Mouse (Mus musculus): ENCODE results near the gene Atp8a1.
A peak's percentile ranks its signal among the peaks of the same experiment; 100 is the strongest.

Gene Atp8a1

DNA sequence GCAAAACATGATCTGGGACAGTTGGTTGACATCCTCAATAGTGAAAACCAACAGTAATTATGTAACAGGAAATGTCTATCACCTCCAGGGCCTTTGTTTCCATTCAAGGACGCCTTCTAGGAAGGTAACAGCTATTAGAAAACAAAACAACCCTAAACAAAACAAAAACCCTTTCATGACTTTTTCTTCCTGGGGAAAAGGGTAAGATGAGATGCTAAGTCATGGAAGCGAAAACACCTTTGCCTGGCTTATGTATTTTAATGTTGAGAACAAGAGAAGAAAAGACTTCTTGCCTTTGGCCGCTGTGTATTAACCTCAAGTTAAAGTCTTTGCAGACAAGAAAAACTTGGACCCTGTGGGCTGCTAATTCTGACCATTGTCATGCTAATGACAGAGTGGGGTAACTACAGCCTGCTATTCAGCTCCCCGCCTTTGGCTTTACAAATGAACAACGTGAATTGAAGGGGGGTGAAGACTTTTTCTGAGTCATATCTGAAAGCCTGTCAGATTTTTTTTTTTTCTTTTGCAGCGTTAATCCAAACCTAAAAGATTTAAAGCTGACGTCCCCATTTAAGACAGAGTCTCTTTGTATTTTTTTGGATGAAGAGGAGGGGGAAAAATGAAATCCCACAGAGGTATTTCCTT lies 214.0 kb downstream of the Atp8a1 start:
- DNase-seq (ENCODE audit: low spot score in 2 of 2) = no peak

DNA sequence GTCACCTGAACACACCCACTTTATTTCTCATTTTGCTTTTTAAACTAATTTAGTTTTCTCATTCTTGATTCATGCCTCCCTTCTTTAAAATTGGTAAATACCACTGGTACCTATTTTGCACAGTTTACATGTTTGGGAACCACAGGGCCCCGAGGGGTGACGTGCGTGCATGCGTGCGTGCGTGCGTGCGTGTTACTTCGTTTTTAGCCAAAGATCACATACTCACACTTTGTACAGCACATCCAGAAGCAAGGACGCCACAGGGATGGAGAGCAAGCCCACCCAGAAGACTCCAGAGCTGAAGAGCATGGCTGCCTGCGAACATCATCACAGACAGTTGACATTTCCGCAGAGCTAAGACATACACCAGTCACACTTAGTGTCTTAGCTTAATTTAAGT lies 216.0 kb downstream of the Atp8a1 start:
- no peak for DNase-seq (ENCODE audit: low spot score in 2 of 2)

GRCm38 (mm10) chr5:67629861-67630260 lies 217.4 kb downstream of the Atp8a1 start:
- no peak for DNase-seq (ENCODE audit: low spot score in 2 of 2)

DNA sequence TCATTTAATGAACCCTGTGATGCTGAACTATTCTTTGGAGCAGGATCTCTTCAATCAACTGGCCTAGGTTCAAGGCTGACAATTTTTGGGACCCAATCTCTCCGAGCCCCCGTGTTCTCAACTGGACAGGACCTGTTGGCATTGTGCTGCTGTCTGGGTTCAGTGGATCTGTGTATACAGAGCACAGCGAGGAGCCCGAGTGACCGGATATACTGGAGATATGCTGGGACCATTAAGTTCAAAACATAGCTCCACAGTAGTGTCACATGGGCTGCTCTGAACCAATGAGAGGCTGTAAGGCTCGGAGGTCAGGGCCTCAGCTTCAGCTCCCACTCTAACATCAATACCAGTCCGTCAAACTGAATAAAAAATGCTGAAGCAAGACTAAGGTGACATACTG lies 217.8 kb downstream of the Atp8a1 start:
- DNase-seq (ENCODE audit: low spot score in 2 of 2) = no peak

- DNase-seq (ENCODE audit: low spot score in 2 of 2) = no peak
Measured at GRCm38 (mm10) chr5:67628180-67628940, 218.9 kb downstream of the Atp8a1 start.

- DNase-seq (ENCODE audit: low spot score in 2 of 2) = no peak
Measured at GRCm38 (mm10) chr5:67621230-67621629, 226.0 kb downstream of the Atp8a1 start.

GRCm38 (mm10) chr5:67609520-67609837 lies 237.8 kb downstream of the Atp8a1 start:
- DNase-seq (ENCODE audit: low spot score in 2 of 2) = no peak

- DNase-seq (ENCODE audit: low spot score in 2 of 2) = no peak
Measured at GRCm38 (mm10) chr5:67608674-67609519, 238.3 kb downstream of the Atp8a1 start.

DNA sequence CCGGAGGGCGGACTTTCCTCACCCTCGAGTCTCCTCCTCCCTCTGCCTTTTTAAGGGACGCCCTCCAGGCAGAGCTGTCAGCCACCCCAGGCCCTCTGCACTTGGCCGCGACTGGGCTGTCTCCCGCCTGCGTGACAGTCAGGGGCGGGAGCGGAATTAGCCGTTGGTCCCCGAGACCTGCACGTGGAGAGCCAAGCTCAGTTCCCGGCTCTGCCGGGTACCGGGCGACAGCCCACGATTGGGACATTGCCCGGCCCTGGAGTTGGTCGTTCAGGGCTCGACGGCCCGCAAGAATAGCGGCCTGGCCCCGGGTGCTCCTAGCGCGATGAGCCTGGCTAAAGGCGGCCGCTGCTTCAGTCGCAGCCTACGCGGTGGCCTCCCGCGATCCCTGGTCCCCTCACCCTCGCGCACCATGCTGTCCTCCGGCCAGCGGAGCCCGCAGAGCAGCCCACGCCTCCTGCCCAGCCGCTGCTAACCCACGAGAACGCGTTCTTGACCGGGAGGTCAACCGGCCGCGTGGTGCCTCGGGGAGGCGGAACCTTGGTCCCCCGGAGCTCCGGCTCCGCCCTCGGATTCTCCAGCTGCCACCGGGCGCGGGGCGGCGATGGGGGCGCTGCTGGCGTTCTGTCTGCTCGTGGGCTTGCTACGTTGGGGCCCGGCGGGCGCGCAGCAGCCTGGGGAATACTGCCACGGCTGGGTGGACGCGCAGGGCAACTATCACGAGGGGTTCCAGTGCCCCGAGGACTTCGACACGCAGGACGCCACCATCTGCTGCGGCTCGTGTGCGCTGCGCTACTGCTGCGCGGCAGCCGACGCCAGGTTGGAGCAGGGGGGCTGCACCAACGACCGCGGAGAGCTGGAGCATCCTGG lies 239.2 kb downstream of the Atp8a1 start, which contains the start of gene Shisa3:
Gene Shisa3 (plus strand): TSS at position 79 of the 870 bp plus-strand sequence.
- peak in 1 of 2 experiments; percentile 8 for DNase-seq (ENCODE audit: low spot score in 2 of 2)

- peak; percentile 19 to 32 for DNase-seq (ENCODE audit: low spot score in 2 of 2)
Measured at GRCm38 (mm10) chr5:67606916-67607803, 240.1 kb downstream of the Atp8a1 start.

GRCm38 (mm10) chr5:67605951-67606350 lies 241.3 kb downstream of the Atp8a1 start:
- DNase-seq (ENCODE audit: low spot score in 2 of 2) = no peak

GRCm38 (mm10) chr5:67599935-67600334 lies 247.3 kb downstream of the Atp8a1 start:
- DNase-seq (ENCODE audit: low spot score in 2 of 2) = peak in 1 of 2 experiments; percentile 16

DNA sequence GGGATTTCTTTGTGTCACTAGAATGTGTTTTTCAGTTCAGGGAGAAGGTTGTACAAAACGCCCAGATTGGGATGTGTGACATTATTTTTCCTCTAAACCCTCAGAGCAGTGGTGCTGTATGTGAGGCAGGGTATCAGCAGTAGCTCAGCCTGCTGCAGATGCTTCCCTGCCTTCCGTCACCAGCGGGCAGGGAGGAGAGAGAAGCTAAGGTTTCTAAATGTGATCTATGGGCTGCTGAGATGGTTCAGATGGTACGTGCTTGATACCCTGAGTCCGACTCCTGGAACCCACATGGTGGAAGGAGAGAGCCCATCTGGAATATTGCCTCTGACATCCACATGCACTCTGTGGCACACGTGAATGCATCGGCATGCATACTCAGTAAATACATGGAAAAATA lies 251.6 kb downstream of the Atp8a1 start:
- no peak for DNase-seq (ENCODE audit: low spot score in 2 of 2)

- DNase-seq (ENCODE audit: low spot score in 2 of 2) = no peak
Measured at GRCm38 (mm10) chr5:67595070-67595469, 252.2 kb downstream of the Atp8a1 start.

GRCm38 (mm10) chr5:67579725-67580633 lies 267.3 kb downstream of the Atp8a1 start:
- peak in 1 of 2 experiments; percentile 2 for DNase-seq (ENCODE audit: low spot score in 2 of 2)

- no peak for DNase-seq (ENCODE audit: low spot score in 2 of 2)
Measured at GRCm38 (mm10) chr5:67575705-67576104, 271.5 kb downstream of the Atp8a1 start.

DNA sequence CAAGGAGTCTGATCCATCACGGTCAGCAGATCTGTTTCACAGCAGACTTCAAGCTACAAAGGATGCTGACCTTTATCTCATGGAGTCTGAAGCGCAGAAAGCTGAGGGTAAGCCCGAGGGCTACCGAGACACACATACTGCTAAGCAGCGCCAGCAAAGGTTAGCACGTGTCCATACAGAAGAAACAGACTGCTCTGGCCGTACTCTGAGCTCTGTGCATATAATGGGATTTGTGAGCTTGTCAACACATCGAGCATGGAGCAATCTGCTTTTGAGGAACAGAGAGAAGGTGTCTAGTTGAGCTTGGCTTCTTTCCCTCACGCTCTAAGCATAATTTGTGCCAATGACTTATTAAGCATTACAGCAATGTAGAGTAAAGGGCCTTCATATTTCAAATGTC lies 273.2 kb downstream of the Atp8a1 start:
- DNase-seq (ENCODE audit: low spot score in 2 of 2) = no peak

DNA sequence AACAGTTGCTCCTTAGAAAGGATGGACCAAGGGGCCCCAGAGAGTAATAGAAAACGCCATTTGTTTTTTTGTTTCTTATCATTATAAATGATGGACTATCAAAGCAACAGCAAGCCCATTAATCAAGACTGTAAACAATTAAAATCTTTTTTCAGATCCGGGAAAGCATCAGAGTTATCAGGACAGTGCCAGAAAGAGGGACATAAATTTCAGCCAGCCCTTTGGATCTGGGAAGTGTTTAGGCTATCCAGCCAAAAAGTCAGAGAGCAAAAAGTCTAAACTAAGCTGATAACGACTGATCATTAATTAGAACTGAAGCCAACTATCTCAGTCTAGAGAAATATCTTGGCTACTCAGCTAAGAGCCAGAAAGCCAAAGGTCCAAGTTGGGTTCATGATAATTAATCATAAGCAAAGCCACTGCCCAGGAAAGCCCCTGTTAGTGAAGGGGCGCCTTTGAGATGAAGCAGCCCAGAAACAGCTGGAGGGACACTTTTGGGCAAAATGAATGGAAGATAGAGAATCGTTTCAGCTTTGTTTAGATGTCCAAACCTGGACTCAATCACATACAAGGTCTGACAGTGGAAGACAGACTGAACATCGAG lies 274.6 kb downstream of the Atp8a1 start:
- no peak for DNase-seq (ENCODE audit: low spot score in 2 of 2)

All from natural killer cell, adult 2 months (primary cell).